Mouse (Mus musculus): ENCODE results near the gene Ndufv1. TPM values are rescaled to one million over a fixed set of nuclear protein-coding genes. Genes with fewer than 3 reads are reported as not detected.

Ndufv1 gene
- polyA plus RNA-seq, 1 experiment = 62.3 TPM

GRCm38 (mm10) chr19:3995505-3995904 lies 17.1 kb downstream of the Ndufv1 start:
- Histone ChIP-seq H3K27ac (ENCODE audit: insufficient read depth, low read depth, low read length) (no peak overlapping the region), H3K4me1 (ENCODE audit: control insufficient read depth, insufficient read depth, low read length) (peaks cover 17% of the 10 kb centered on the region), H3K4me3 (ENCODE audit: insufficient read depth, low read length) (no peak overlapping the region)
- no peak for TF ChIP-seq POLR2A (IDR thresholded peaks at IDR 0.05; ENCODE audit: borderline replicate concordance, low read depth, low read length)
- no peak for TF ChIP-seq CTCF (IDR thresholded peaks at IDR 0.05; ENCODE audit: low read depth, low read length)

- H3K4me3 ChIP-seq (ENCODE audit: insufficient read depth, low read length) = no peak overlapping the region
- no peak overlapping the region for H3K27ac ChIP-seq (ENCODE audit: insufficient read depth, low read depth, low read length)
- peaks cover 17% of the 10 kb centered on the region for H3K4me1 ChIP-seq (ENCODE audit: control insufficient read depth, insufficient read depth, low read length)
- TF ChIP-seq CTCF (IDR thresholded peaks at IDR 0.05; ENCODE audit: low read depth, low read length) = no peak
- TF ChIP-seq POLR2A (IDR thresholded peaks at IDR 0.05; ENCODE audit: borderline replicate concordance, low read depth, low read length) = no peak
Observed at GRCm38 (mm10) chr19:3994932-3995331, 17.7 kb downstream of the Ndufv1 start.

DNA sequence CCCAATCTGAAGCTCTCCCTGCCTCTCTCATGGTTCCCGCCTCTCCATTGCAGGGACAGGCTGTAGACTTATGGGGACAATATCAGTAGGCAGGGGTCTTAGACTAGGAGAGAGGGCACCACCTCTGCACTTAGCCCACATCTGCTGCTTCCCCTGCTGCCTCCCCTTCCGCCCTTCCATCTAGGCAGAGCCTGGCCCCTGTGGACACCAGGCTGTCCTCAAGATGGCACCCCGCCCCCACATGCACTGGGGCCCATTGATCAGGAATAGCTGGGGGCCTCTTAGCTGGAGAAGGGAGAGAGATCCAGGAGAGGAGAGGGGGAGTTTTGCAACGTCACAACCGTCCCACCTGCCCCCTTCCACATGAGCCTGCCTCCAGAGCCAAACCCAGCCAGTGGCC lies 20.2 kb downstream of the Ndufv1 start, which contains the start of gene Tbx10:
Gene Tbx10, plus strand, starts transcription at position 337 of the 400 bp plus-strand sequence.
- H3K4me3 ChIP-seq (ENCODE audit: insufficient read depth, low read length) = no peak within 1 kb of the TSS
- no peak for TF ChIP-seq CTCF (IDR thresholded peaks at IDR 0.05; ENCODE audit: low read depth, low read length)
- no peak for TF ChIP-seq POLR2A (IDR thresholded peaks at IDR 0.05; ENCODE audit: borderline replicate concordance, low read depth, low read length)
- no peak within 1 kb of the TSS for H3K27ac ChIP-seq (ENCODE audit: insufficient read depth, low read depth, low read length)
- H3K4me1 ChIP-seq (ENCODE audit: control insufficient read depth, insufficient read depth, low read length) = peaks cover 3% of the 10 kb centered on the region

GRCm38 (mm10) chr19:3991966-3992365 lies 20.6 kb downstream of the Ndufv1 start:
- Histone ChIP-seq H3K27ac (ENCODE audit: insufficient read depth, low read depth, low read length) (no peak overlapping the region), H3K4me1 (ENCODE audit: control insufficient read depth, insufficient read depth, low read length) (peaks cover 3% of the 10 kb centered on the region), H3K4me3 (ENCODE audit: insufficient read depth, low read length) (no peak overlapping the region)
- TF ChIP-seq POLR2A (IDR thresholded peaks at IDR 0.05; ENCODE audit: borderline replicate concordance, low read depth, low read length) (no peak), CTCF (IDR thresholded peaks at IDR 0.05; ENCODE audit: low read depth, low read length) (no peak)

DNA sequence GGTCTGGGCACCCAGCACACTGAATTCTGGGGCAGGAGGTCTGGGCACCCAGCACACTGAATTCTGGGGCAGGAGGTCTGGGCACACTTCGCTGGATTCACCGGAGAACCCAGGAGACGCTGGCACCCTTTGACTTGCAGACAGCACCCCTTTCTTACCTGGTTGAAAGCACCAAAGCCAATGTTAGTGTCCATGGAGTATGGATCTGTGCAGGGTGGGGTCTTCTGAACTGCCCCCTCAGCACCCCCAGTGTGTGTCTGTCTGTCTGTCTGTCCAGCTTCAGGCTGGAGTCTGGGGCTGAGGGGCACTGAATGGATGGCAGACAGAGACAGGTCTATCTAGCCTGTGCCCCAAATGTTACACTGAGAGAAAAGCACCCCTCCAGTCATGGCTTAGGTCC lies 21.0 kb downstream of the Ndufv1 start:
- no peak overlapping the region for H3K27ac ChIP-seq (ENCODE audit: insufficient read depth, low read depth, low read length)
- no peak for TF ChIP-seq CTCF (IDR thresholded peaks at IDR 0.05; ENCODE audit: low read depth, low read length)
- no peak for TF ChIP-seq POLR2A (IDR thresholded peaks at IDR 0.05; ENCODE audit: borderline replicate concordance, low read depth, low read length)
- H3K4me1 ChIP-seq (ENCODE audit: control insufficient read depth, insufficient read depth, low read length) = peaks cover 6% of the 10 kb centered on the region
- H3K4me3 ChIP-seq (ENCODE audit: insufficient read depth, low read length) = no peak overlapping the region

GRCm38 (mm10) chr19:3990804-3991203 lies 21.8 kb downstream of the Ndufv1 start:
- Histone ChIP-seq H3K27ac (ENCODE audit: insufficient read depth, low read depth, low read length) (no peak overlapping the region), H3K4me3 (ENCODE audit: insufficient read depth, low read length) (no peak overlapping the region), H3K4me1 (ENCODE audit: control insufficient read depth, insufficient read depth, low read length) (peaks cover 5% of the 10 kb centered on the region; the same call in 1 of the 2 replicates)
- TF ChIP-seq CTCF (IDR thresholded peaks at IDR 0.05; ENCODE audit: low read depth, low read length) (no peak), POLR2A (IDR thresholded peaks at IDR 0.05; ENCODE audit: borderline replicate concordance, low read depth, low read length) (no peak)

GRCm38 (mm10) chr19:3988750-3989149 lies 23.9 kb downstream of the Ndufv1 start:
- Histone ChIP-seq H3K4me1 (ENCODE audit: control insufficient read depth, insufficient read depth, low read length) (peaks cover 5% of the 10 kb centered on the region; the same call in 1 of the 2 replicates), H3K27ac (ENCODE audit: insufficient read depth, low read depth, low read length) (no peak overlapping the region), H3K4me3 (ENCODE audit: insufficient read depth, low read length) (no peak overlapping the region)
- TF ChIP-seq CTCF (IDR thresholded peaks at IDR 0.05; ENCODE audit: low read depth, low read length) (no peak), POLR2A (IDR thresholded peaks at IDR 0.05; ENCODE audit: borderline replicate concordance, low read depth, low read length) (no peak)

DNA sequence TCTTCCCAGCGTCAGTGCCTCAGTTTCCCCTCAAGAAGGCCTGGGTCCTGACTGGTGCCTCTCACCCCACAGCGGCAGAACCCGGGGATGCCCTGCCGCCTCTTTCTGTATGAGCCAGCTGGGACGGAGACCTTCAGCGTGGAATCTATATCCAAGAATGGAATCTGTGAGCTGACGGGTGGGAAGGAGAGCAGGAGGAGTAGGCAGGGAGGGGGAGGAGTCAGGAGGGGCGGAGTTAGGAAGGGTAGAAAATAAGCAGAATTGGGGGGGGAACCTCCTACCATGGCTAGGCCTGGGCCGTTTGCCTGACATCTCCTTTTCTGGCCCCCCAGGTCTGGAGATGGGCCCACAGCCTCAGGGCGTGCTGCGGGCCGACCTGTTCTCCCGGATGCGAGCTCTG lies 24.5 kb downstream of the Ndufv1 start:
- no peak for TF ChIP-seq POLR2A (IDR thresholded peaks at IDR 0.05; ENCODE audit: borderline replicate concordance, low read depth, low read length)
- no peak for TF ChIP-seq CTCF (IDR thresholded peaks at IDR 0.05; ENCODE audit: low read depth, low read length)

GRCm38 (mm10) chr19:3986334-3986733 lies 26.3 kb downstream of the Ndufv1 start, which contains the start of gene Acy3:
Acy3 (plus strand) TSS chr19:3986570.
- Histone ChIP-seq H3K27ac (ENCODE audit: insufficient read depth, low read depth, low read length) (no peak within 1 kb of the TSS), H3K4me3 (ENCODE audit: insufficient read depth, low read length) (no peak within 1 kb of the TSS), H3K4me1 (ENCODE audit: control insufficient read depth, insufficient read depth, low read length) (peaks cover 5% of the 10 kb centered on the region; the same call in 1 of the 2 replicates)
- TF ChIP-seq POLR2A (IDR thresholded peaks at IDR 0.05; ENCODE audit: borderline replicate concordance, low read depth, low read length) (no peak), CTCF (IDR thresholded peaks at IDR 0.05; ENCODE audit: low read depth, low read length) (no peak)

More for the DNA sequence above, 24.5 kb downstream of the Ndufv1 start:
- peaks cover 5% of the 10 kb centered on the region; the same call in 1 of the 2 replicates for H3K4me1 ChIP-seq (ENCODE audit: control insufficient read depth, insufficient read depth, low read length)
- no peak overlapping the region for H3K4me3 ChIP-seq (ENCODE audit: insufficient read depth, low read length)
- no peak overlapping the region for H3K27ac ChIP-seq (ENCODE audit: insufficient read depth, low read depth, low read length)

GRCm38 (mm10) chr19:3985261-3985681 lies 27.3 kb downstream of the Ndufv1 start:
- peaks cover 5% of the 10 kb centered on the region; the same call in 1 of the 2 replicates for H3K4me1 ChIP-seq (ENCODE audit: control insufficient read depth, insufficient read depth, low read length)
- no peak overlapping the region for H3K27ac ChIP-seq (ENCODE audit: insufficient read depth, low read depth, low read length)
- H3K4me3 ChIP-seq (ENCODE audit: insufficient read depth, low read length) = no peak overlapping the region
- no peak for TF ChIP-seq CTCF (IDR thresholded peaks at IDR 0.05; ENCODE audit: low read depth, low read length)

All from bone marrow macrophage, adult 2 months (primary cell).